Mouse (Mus musculus) layer of hippocampus, adult 11-12 months (tissue): ENCODE data around the gene Usp38.

ENCODE experiments used
- DNase-seq: peaks from one replicate; pipeline ENCODE4 v3.0.0; 2022; ENCODE audit warnings: low spot score

The Usp38 gene

DNA sequence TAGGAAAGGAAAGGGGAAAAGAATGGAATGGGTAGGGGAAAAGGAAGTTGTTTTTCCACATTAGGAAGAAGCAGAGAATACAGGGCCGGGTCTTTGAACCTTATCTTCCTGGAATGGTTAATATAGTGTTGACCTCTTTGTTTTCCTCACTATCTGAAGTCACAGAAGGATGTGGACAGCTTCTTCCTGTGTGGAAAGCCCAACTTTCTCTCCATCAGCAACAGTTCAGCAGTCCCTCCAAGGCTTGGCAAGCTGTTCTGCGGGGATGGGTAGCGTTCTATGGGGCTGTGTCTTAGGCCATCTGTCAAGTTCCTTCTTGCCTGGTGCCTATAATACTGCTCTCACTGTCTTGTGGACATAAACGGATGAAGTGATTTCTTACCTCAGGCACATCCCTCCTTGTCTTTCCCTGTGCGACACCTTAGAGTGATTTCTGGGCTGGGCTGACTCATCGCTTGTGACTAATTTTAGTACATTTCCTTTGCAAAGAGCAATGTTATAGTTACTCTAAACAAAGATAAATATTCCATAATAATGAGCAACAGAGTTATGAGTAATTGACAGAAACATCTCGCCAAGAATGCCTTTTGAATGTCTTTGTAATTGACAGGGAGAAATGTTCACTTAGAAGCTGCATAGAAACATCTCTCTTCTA is 52.7 kb downstream of the Usp38 start:
- no peak for DNase-seq

DNA sequence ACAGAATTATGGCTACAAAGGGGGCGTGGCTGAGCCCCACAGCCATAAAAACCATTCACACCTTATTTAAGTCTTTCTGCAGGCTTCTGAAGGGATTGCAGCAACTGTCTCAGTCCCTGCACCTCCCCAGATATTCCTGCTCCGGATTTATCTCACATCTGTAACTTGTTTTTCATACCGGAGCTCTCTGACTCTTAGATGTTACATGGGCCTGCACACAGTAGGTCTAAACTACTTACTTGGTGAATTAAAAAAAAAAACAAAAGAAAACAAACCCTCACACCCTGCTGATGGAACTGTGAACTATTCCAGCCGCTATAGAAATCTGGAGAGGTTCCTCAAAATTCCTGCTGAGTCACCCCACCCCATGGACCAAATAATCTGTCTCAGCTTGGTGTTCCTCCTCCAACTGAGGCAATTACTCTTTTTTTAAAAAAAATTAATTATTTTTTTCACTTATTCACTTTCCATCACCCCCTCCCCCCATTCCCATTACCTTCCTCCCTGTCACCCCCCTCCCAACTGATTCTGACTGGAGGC is 53.6 kb downstream of the Usp38 start:
- DNase-seq: no peak

DNA sequence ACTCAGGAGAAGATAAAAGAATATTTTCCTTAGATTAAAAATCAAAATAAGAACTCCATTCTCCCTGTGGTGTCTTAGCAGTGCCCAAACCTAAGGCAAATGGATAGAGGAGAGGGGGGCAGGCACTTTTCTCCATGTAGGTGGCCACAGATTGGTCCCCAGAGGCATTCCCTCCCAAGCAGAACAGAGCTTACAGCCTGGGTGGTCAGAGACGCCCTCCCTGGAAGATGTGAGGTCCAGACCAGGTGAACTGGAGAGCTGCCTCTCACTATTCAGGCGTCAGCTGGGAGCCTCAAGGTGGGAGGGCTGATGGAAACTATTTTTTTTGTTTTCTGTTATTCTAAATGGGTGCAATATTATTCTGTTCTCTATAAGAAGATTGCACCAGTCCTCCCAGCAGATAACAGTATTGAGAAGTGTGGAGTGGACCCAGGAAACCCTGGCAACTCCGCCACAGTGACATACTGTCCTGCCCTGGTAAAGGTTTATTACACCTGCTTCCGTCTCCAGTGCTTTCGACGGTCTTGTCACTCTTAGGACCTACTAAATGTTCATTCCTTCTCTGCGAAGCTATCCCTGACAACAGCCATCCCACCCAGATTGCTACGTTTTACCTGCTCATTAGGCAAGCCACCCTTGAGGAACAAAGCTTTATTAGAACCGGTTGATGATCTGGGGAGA is 55.0 kb downstream of the Usp38 start:
- DNase-seq: no peak

DNA sequence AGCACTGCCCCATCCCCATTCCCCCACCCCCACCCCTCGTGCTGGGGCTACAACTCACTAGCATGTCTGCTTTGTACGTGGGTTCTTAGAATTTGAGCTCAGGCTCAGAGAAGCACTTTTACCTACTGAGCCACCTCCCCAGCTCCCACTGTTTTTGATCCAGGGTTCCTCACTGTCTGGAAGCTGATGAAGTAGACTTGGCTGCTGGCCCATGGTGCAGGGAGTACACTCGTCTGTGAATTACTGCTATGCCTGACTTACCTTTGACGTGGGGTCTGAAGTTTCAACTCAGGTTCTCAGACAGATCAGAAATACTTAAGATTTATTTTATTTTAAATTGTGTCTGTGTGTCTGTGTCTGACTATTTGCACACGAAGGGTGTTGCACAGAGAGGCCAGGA is 57.0 kb downstream of the Usp38 start:
- no peak for DNase-seq

DNA sequence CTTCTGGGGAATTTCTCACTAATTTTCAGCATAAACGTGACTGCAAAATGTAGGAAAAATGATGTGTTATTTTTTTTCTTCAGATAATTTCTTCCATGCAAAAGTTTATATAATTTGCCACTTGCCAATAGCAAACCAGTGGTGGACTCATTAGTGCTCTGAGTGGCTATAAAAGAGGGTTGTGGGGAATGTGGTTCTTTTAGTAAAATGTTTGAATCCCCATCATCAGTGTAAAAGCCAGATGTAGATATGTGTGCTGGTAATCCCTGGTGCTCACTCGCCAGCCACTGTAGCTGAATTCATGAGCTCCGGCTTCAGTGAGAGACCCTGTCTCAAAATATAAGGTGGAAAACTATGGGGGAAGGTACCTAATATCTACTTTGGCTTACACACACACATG is 61.8 kb downstream of the Usp38 start:
- DNase-seq: no peak

DNA sequence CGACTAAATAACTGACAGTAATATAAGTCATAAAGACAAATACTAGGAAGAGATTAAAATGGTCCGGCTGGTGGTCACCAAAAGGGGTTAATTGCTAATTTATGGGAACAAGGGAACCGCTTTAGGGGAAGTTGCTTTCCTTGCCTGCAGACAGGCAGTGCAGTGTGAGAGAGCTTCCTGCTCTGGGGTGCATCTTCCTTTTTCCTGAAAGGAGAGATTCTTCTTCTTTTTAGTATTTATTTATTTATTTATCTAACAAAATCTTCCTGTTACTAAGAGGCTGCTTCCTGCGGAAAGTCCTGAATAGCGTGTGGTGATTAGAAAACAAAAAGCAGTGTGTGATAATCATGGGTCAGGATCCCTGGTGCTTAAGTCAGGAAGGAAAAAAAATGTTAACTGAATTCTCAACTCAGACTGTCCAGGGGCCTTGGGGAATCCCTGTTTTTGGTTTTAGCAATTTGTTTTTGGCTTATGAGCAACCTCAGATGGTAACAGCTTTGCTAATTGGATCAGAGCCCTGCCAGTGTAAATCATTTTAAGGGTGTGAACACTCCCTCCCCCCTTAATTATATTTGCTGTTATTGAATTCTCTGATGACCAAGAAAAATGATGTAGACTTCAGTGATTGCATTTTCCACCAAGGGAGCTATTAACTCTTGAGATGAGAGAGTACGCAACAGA is 62.4 kb downstream of the Usp38 start:
- DNase-seq: no peak

DNA sequence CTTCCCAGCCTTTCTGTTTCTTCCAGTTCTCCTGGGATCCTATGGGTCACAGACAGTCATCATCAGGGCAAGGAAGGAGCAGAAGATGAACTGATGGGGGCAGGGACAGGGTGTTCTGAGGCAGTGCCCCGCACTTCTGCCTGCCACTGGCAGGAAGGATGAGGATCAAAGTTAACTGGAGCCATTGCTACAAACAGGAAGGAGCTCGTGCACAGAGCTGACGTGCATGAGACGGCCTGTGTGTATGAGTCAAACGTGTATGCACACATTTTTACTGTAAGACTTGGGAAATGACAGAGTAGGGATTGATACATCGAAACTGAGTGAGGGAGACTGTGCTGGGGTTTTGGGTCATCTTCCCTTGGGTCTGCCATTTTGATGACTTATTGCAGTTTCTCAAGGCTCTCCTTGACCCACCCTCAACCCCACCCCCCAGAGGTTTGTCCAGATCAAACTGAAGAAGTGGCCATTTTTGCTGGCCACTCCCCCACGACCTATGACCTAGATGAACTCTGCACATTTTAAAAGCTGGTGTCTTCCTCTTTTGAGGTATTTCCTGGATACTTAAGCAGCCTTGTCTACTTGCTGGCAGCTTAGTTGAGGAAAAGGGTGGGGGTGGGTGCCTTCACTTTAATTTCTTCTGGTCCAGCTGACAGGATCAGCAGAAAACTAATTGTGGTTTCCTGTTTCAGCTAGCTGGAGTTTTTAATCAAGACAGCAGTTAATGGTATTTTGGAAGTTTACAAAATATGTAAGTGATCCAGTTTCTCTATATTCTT is 66.1 kb downstream of the Usp38 start:
- no peak for DNase-seq

DNA sequence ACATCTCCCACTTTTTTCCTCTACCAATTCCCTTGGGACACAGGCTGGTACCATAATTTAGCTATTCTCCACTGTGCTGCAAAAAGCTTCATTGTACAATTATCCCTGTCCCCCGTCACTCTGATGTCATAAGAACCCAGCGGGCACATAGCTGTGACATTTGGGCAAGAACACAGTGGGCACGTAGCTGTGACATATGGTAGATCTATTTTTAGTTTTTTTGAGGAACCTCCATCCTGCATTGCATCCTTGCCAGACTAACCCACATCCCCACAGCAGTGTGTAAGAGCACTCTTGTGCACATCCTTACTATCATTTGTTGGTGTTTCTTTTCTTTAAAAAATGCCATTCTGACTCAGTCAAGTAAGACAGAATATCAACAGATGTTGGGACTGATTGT is 71.0 kb downstream of the Usp38 start:
- no peak for DNase-seq

DNA sequence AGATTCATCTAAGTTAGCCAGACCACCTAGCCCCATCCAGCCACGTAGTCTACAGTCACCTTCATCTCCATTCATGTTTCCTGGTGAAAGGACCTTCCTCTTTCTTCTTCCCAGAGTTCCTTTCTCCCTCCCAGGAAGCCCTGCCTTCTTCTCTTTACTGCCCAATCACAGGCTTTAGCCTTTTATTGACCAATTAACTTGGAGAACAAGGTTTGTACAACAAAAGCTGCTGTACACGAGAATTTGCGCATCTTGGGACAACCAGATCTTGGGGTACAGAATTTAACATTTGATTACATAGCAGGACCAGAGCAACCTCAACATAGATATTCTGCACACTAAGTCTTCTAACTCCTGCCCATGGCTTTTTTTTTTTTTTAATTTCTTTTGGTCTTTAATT is 73.1 kb downstream of the Usp38 start:
- DNase-seq: no peak

DNA sequence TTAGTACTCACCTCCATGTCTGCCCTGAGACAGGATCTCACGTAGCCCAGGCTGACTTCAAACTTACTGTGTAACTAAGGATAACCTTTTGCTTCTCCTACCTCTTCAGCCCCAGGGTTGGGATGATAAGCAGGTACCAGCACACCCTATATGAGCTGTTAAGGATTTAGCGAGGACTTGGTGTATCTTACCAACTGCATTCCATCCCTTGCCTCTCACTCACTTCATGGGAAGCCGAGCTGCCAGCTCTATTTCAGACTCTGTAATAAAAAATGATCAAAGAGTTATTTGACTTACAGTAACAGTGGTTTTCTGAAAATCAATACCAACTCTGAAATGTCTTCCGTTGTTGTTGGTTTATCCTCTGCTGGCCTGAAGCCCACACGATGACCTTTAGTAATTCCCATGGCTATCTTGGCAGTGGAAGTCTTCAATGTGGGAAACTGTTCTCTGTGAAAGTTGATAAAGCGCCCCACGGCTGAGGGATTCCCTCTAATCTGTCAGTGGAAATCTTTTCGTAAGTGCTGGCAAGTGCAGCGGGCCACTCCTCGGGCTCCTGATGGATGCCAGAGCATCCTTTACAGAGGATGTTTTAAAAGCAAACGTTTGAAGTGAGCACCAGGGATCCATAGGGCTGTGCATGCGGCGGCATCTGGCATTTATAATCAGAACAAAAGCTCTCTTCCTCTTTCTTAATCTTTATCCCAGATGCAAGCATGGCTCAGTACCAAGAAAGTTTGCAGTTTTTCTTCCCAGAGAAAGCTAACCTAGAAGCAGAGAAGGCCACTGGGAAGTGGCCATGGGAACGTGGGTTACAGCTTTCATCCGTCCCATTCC is 76.7 kb downstream of the Usp38 start:
- no peak for DNase-seq
